Mouse (Mus musculus) cortical plate, adult 2 months (tissue): ENCODE data around the gene Prpf8. TPM values are rescaled to one million over a fixed set of nuclear protein-coding genes. Genes with fewer than 3 reads are reported as not detected.
A peak's percentile ranks its signal among the peaks of the same experiment; 100 is the strongest.
"Not testable (repeated sequence)": the region's sequence is repeated elsewhere in the genome, so short reads cannot be mapped to it uniquely, and the experiment has no call there.

Source experiments
- H3K27ac ChIP-seq: fragments of 200-500 bp; 2 replicates; pipeline ENCODE4 v1.5.1; 2012; ENCODE audit warnings: low read length, control low read depth, inconsistent platforms; ENCODE audit not compliant: insufficient read depth
- H3K4me1 ChIP-seq: fragments of 200-500 bp; 2 replicates; pipeline ENCODE4 v1.6.1; 2011; ENCODE audit warnings: low read length; ENCODE audit not compliant: control insufficient read depth, insufficient read depth
- H3K4me3 ChIP-seq: fragments of 200-500 bp; 2 replicates; pipeline ENCODE4 v1.5.1; 2011; ENCODE audit warnings: mild to moderate bottlenecking, low read length, control low read depth; ENCODE audit not compliant: insufficient read depth
- CTCF ChIP-seq: fragments of 200-500 bp; IDR thresholded peaks from 2 replicates; pipeline ENCODE4 v1.5.1; 2011; ENCODE audit warnings: mild to moderate bottlenecking, control low read depth, low read length; ENCODE audit not compliant: insufficient read depth; ENCODE audit errors: extremely low read depth
- POLR2A ChIP-seq: fragments of 200-500 bp; IDR thresholded peaks from 2 replicates; pipeline ENCODE4 v1.6.1; 2011; ENCODE audit warnings: mild to moderate bottlenecking, low read length, control low read depth; ENCODE audit not compliant: insufficient read depth; ENCODE audit errors: extremely low read depth
- polyA plus RNA-seq: library from polyadenylated mRNA; depleted of rRNA; stranded (reverse); fragments of >200 nt; gene quantifications from 2 replicates; pipeline ENCODE4 v1.2.3, GENCODE M21; 2012

The Prpf8 gene
- polyA plus RNA-seq, 1 experiment = 89.2 TPM

- no peak for TF ChIP-seq CTCF
- no peak for TF ChIP-seq POLR2A
- peaks cover 11% of the 10 kb centered on the region for H3K4me1 ChIP-seq
- H3K27ac ChIP-seq = no peak overlapping the region
- H3K4me3 ChIP-seq = 0 out of 2 replicates have a peak overlapping the region, but pooled peaks have one; percentile 14
Observed at GRCm38 (mm10) chr11:75450304-75450908, 36.2 kb upstream of the Prpf8 start.

- Histone ChIP-seq H3K27ac (no peak overlapping the region), H3K4me3 (0 out of 2 replicates have a peak overlapping the region, but pooled peaks have one; percentile 14)
- TF ChIP-seq POLR2A = no peak
- TF ChIP-seq CTCF = no peak
Observed at GRCm38 (mm10) chr11:75450936-75451335, 35.7 kb upstream of the Prpf8 start.

GRCm38 (mm10) chr11:75452081-75452480 lies 34.5 kb upstream of the Prpf8 start:
- peaks cover 11% of the 10 kb centered on the region for H3K4me1 ChIP-seq
- no peak overlapping the region for H3K4me3 ChIP-seq
- TF ChIP-seq POLR2A (no peak), CTCF (no peak)
- no peak overlapping the region for H3K27ac ChIP-seq

More at GRCm38 (mm10) chr11:75450936-75451335, 35.7 kb upstream of the Prpf8 start:
- peaks cover 11% of the 10 kb centered on the region for H3K4me1 ChIP-seq

- Histone ChIP-seq H3K4me3 (peak overlapping the region; percentile 75; the same call in 1 of the 2 replicates), H3K4me1 (peaks cover 11% of the 10 kb centered on the region), H3K27ac (no peak overlapping the region)
- TF ChIP-seq POLR2A (no peak), CTCF (no peak)
Observed at GRCm38 (mm10) chr11:75452812-75453557, 33.6 kb upstream of the Prpf8 start.

GRCm38 (mm10) chr11:75453991-75454930 lies 32.4 kb upstream of the Prpf8 start, which contains the start of gene Wdr81:
Gene Wdr81 (minus strand): TSS chr11:75454717.
- TF ChIP-seq CTCF (0 out of 2 replicates have a peak, but pooled peaks have one; percentile 14), POLR2A (peak; percentile 72)
- H3K4me1 ChIP-seq = peaks cover 11% of the 10 kb centered on the region
- H3K27ac ChIP-seq = peak within 1 kb of the TSS; percentile 34; the same call in 1 of the 2 replicates
- H3K4me3 ChIP-seq = peak within 1 kb of the TSS; percentile 75

- peak overlapping the region; percentile 34; the same call in 1 of the 2 replicates for H3K27ac ChIP-seq
- TF ChIP-seq CTCF = no peak
Observed at GRCm38 (mm10) chr11:75455041-75455736, 31.4 kb upstream of the Prpf8 start.

GRCm38 (mm10) chr11:75455971-75456370 lies 30.6 kb upstream of the Prpf8 start:
- H3K4me3 ChIP-seq, H3K4me1 ChIP-seq, H3K27ac ChIP-seq: not testable (repeated sequence)

More at GRCm38 (mm10) chr11:75455041-75455736, 31.4 kb upstream of the Prpf8 start:
- Histone ChIP-seq H3K4me1 (peaks cover 14% of the 10 kb centered on the region), H3K4me3 (peak overlapping the region; percentile 75)

- TF ChIP-seq POLR2A = no peak
- no peak for TF ChIP-seq CTCF
- H3K4me1 ChIP-seq = peaks cover 5% of the 10 kb centered on the region
- no peak overlapping the region for H3K4me3 ChIP-seq
- no peak overlapping the region for H3K27ac ChIP-seq
Observed at GRCm38 (mm10) chr11:75456440-75456871, 30.2 kb upstream of the Prpf8 start.
